Mouse (Mus musculus): Measurements from ENCODE around the gene Tmc7.

- TF ChIP-seq CTCF (conservative IDR thresholded peaks at IDR 0.05; ENCODE audit: low read length) (no peak), NANOG (IDR thresholded peaks at IDR 0.05; ENCODE audit: borderline replicate concordance, low read length) (peak; percentile 36; the same call in 1 of the 2 replicates), POU5F1 (IDR thresholded peaks at IDR 0.05; ENCODE audit: borderline replicate concordance, low read length) (no peak)
Observed at GRCm38 (mm10) chr7:118569121-118569543, 15.4 kb downstream of the Tmc7 start.
